Mouse (Mus musculus): ENCODE measurements around the gene Cped1. TPM values are rescaled to one million over a fixed set of nuclear protein-coding genes. Genes with fewer than 3 reads are reported as not detected.

The Cped1 gene
- polyA plus RNA-seq, 1 experiment from 2014 or later, result 11.0 TPM

DNA sequence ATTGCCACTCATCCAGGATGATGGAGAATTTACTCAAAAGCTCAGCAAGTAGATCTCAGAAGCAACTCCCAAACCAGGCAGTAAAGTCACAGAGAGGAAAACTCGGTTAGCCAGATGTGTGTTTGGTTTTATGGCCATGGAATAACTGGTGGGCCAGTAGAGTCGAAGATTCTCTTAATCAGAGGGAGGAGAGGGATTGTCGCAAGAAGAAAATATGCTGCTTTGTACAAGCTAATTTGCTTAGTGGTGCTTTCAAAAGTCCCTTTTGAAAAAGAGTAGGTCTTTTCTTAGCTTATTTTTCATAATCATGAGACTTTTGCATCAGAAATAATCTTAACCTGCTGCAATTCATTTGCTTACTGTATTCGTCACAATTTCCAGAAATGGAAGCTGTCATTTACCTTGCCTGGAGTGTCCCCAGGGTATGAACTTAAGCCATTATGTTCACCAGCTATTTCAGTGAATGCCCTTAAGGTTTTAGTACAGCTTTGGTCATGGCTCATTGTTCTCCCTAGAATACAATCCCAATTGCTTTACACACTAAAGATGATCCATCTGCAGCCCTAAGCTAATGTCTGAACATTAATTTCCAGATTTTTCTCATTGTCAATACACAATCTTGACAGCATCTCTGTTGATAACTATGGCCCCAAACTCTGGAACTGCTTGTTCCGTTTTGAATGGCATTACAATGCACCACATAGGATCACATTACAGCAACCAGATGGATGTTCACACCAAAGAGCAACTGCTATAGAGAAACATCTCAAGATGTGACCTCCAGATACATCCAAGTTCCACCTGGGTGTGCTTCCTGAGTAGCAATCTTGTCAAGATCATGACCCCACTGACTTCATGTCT lies 282.3 kb downstream of the Cped1 start:
- H3K36me3 ChIP-seq (ENCODE audit: control insufficient read depth, insufficient read depth), result no peaks in the 10 kb centered on the region
- WGBS, result 75% methylated on average over 5 of the region's 5 CpGs
- no peak overlapping the region for H3K27ac ChIP-seq (ENCODE audit: low read depth, low read length)
- ATAC-seq, result no peak
- H3K27me3 ChIP-seq (replicated peaks; ENCODE audit: control insufficient read depth, insufficient read depth, low read length), result no peaks in the 10 kb centered on the region
- TF ChIP-seq CTCF (IDR thresholded peaks at IDR 0.05; ENCODE audit: low read depth), result no peak
- H3K9ac ChIP-seq (ENCODE audit: low read depth, low read length), result no peak overlapping the region
- no peak overlapping the region for H3K4me3 ChIP-seq (ENCODE audit: low read depth, low read length)
- no peak overlapping the region for H3K4me2 ChIP-seq (replicated peaks; ENCODE audit: low read depth)
- no peaks in the 10 kb centered on the region for H3K4me1 ChIP-seq (replicated peaks; ENCODE audit: control insufficient read depth, insufficient read depth, low read length)
- H3K9me3 ChIP-seq (ENCODE audit: control insufficient read depth), result no peaks in the 10 kb centered on the region

DNA sequence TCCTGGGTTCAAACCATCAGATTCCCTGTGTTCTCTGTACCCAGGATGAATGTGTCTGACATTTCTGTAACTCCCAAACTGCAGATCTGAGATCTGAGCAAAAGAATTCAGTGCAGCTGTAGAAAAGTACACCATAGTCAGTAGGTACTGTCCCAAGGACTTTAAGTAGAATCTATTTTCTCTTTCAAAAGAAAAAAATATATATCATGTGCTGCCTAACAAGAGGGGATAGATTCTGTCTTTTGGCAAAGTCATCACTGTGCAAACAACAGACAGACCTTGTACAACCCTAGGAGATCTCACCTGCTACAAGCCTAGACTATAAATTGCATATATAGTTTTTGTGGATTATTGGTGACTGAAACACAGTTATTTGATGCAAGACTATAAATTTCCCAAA lies 283.0 kb downstream of the Cped1 start:
- Histone ChIP-seq H3K4me2 (replicated peaks; ENCODE audit: low read depth) (no peak overlapping the region), H3K27me3 (replicated peaks; ENCODE audit: control insufficient read depth, insufficient read depth, low read length) (no peaks in the 10 kb centered on the region), H3K9me3 (ENCODE audit: control insufficient read depth) (no peaks in the 10 kb centered on the region), H3K4me1 (replicated peaks; ENCODE audit: control insufficient read depth, insufficient read depth, low read length) (no peaks in the 10 kb centered on the region), H3K9ac (ENCODE audit: low read depth, low read length) (no peak overlapping the region), H3K27ac (ENCODE audit: low read depth, low read length) (no peak overlapping the region), H3K4me3 (ENCODE audit: low read depth, low read length) (no peak overlapping the region), H3K36me3 (ENCODE audit: control insufficient read depth, insufficient read depth) (no peaks in the 10 kb centered on the region)
- no peak for ATAC-seq
- TF ChIP-seq CTCF (IDR thresholded peaks at IDR 0.05; ENCODE audit: low read depth), result no peak

- 48% methylated on average over 8 of the region's 8 CpGs for WGBS
Observed at GRCm38 (mm10) chr6:22269840-22270521, 284.3 kb downstream of the Cped1 start.

GRCm38 (mm10) chr6:22277941-22278340 lies 292.2 kb downstream of the Cped1 start:
- WGBS, result 88% methylated on average over 3 of the region's 3 CpGs
- Histone ChIP-seq H3K27ac (ENCODE audit: low read depth, low read length) (no peak overlapping the region), H3K4me1 (replicated peaks; ENCODE audit: control insufficient read depth, insufficient read depth, low read length) (no peaks in the 10 kb centered on the region), H3K4me2 (replicated peaks; ENCODE audit: low read depth) (no peak overlapping the region), H3K9ac (ENCODE audit: low read depth, low read length) (no peak overlapping the region), H3K9me3 (ENCODE audit: control insufficient read depth) (no peaks in the 10 kb centered on the region), H3K27me3 (replicated peaks; ENCODE audit: control insufficient read depth, insufficient read depth, low read length) (no peaks in the 10 kb centered on the region), H3K36me3 (ENCODE audit: control insufficient read depth, insufficient read depth) (no peaks in the 10 kb centered on the region), H3K4me3 (ENCODE audit: low read depth, low read length) (no peak overlapping the region)
- TF ChIP-seq CTCF (IDR thresholded peaks at IDR 0.05; ENCODE audit: low read depth), result no peak
- no peak for ATAC-seq

More at GRCm38 (mm10) chr6:22269840-22270521, 284.3 kb downstream of the Cped1 start:
- Histone ChIP-seq H3K4me3 (ENCODE audit: low read depth, low read length) (no peak overlapping the region), H3K27me3 (replicated peaks; ENCODE audit: control insufficient read depth, insufficient read depth, low read length) (no peaks in the 10 kb centered on the region), H3K4me2 (replicated peaks; ENCODE audit: low read depth) (no peak overlapping the region), H3K36me3 (ENCODE audit: control insufficient read depth, insufficient read depth) (no peaks in the 10 kb centered on the region), H3K9ac (ENCODE audit: low read depth, low read length) (no peak overlapping the region), H3K9me3 (ENCODE audit: control insufficient read depth) (no peaks in the 10 kb centered on the region), H3K27ac (ENCODE audit: low read depth, low read length) (no peak overlapping the region), H3K4me1 (replicated peaks; ENCODE audit: control insufficient read depth, insufficient read depth, low read length) (no peaks in the 10 kb centered on the region)
- ATAC-seq, result no peak
- no peak for TF ChIP-seq CTCF (IDR thresholded peaks at IDR 0.05; ENCODE audit: low read depth)

DNA sequence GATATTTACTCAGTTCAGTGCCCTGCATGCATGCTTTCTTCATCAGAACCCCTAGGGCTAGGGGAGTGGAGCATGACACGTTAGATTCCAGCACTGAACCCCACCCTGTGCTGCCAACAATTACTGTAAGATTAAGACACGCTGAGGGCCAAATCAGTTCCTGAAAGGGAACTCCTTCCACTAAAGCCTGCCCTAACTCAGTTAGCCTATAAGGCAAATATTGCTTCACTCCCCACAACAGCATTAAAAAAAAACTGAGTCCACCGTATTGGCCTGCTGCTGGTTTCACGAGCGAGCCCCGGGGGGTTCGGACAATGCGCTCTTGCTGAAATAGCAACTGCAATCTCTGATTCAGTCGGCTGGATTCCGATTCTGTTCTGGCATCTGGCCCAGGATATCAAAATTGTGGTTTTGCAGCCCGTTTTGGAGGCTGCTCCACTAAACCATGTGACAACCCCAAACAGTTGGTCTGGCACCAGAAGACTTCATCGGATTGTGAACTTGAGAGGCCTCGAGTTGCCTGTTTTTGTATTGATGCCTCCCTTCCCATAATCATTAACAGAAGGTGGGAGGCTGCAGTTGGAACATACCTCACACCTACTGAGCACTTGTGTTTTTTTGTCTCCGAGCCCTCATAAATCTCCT lies 294.6 kb downstream of the Cped1 start:
- H3K27ac ChIP-seq (ENCODE audit: low read depth, low read length), result no peak overlapping the region

DNA sequence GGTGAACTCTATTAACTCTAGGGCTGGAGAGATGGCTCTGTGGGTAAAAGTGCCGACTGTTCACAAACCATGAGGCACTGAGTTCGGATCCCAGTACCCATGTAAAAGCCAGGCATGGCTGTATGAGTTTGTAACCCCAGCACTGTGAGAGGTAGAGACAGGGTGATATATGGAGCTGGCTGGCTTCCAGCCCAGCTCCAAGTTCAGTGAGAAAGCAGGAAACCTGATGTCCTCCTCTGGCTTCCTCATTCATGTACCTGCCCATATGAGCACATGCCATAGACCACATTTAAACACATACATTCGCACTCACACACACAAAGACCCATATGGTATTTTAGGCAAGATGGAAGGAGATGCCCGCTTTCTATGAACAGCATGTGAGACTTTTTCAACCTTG lies 296.7 kb downstream of the Cped1 start:
- no peak overlapping the region for H3K27ac ChIP-seq (ENCODE audit: low read depth, low read length)
- WGBS, result 92% methylated on average over 4 of the region's 4 CpGs

More for the DNA sequence above, 294.6 kb downstream of the Cped1 start:
- no peak for ATAC-seq
- H3K4me2 ChIP-seq (replicated peaks; ENCODE audit: low read depth), result no peak overlapping the region
- H3K4me1 ChIP-seq (replicated peaks; ENCODE audit: control insufficient read depth, insufficient read depth, low read length), result no peaks in the 10 kb centered on the region
- no peaks in the 10 kb centered on the region for H3K27me3 ChIP-seq (replicated peaks; ENCODE audit: control insufficient read depth, insufficient read depth, low read length)
- no peaks in the 10 kb centered on the region for H3K36me3 ChIP-seq (ENCODE audit: control insufficient read depth, insufficient read depth)
- no peaks in the 10 kb centered on the region for H3K9me3 ChIP-seq (ENCODE audit: control insufficient read depth)
- H3K9ac ChIP-seq (ENCODE audit: low read depth, low read length), result no peak overlapping the region
- 47% methylated on average over 14 of the region's 14 CpGs for WGBS
- no peak overlapping the region for H3K4me3 ChIP-seq (ENCODE audit: low read depth, low read length)
- no peak for TF ChIP-seq CTCF (IDR thresholded peaks at IDR 0.05; ENCODE audit: low read depth)

More for the DNA sequence above, 296.7 kb downstream of the Cped1 start:
- no peak for TF ChIP-seq CTCF (IDR thresholded peaks at IDR 0.05; ENCODE audit: low read depth)
- no peaks in the 10 kb centered on the region for H3K9me3 ChIP-seq (ENCODE audit: control insufficient read depth)
- ATAC-seq, result no peak
- H3K4me1 ChIP-seq (replicated peaks; ENCODE audit: control insufficient read depth, insufficient read depth, low read length), result no peaks in the 10 kb centered on the region
- peaks cover 7% of the 10 kb centered on the region; the same call in 1 of the 2 replicates for H3K27me3 ChIP-seq (replicated peaks; ENCODE audit: control insufficient read depth, insufficient read depth, low read length)
- H3K9ac ChIP-seq (ENCODE audit: low read depth, low read length), result no peak overlapping the region
- no peak overlapping the region for H3K4me3 ChIP-seq (ENCODE audit: low read depth, low read length)
- no peaks in the 10 kb centered on the region for H3K36me3 ChIP-seq (ENCODE audit: control insufficient read depth, insufficient read depth)
- no peak overlapping the region for H3K4me2 ChIP-seq (replicated peaks; ENCODE audit: low read depth)

All from intestine, postnatal 0 days (tissue).